Mouse (Mus musculus) stomach, postnatal 0 days (tissue): ENCODE results near the gene Nufip2.
"Not testable (repeated sequence)": the region's sequence is repeated elsewhere in the genome, so short reads cannot be mapped to it uniquely, and the experiment has no call there.

Source experiments
- CTCF ChIP-seq: IDR thresholded peaks from 2 replicates; pipeline ENCODE4 v1.5.1; 2016; ENCODE audit warnings: antibody characterized with exemption, low read depth, mild to moderate bottlenecking, moderate library complexity
- EP300 ChIP-seq: optimal IDR thresholded peaks from 2 replicates; pipeline ENCODE3; 2016; ENCODE audit warnings: antibody characterized with exemption

DNA sequence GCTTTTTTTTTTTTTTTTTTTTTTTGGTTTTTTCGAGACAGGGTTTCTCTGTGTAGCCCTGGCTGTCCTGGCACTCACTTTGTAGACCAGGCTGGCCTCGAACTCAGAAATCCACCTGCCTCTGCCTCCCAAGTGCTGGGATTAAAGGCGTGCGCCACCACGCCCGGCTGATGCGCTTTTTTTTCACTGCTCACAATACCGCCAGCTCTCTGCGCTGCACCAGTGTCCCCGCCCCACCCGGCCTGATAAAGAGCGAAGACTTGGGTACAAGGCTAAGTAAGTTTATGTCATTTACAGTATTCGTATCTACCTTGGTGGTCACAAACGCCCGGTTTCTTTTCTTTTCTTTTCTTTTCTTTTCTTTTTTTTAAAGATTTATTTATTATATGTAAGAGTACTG, 61.1 kb downstream of the Nufip2 start:
- not testable (repeated sequence) for TF ChIP-seq CTCF, EP300
